Mouse (Mus musculus): ENCODE data around the gene Rnf157.
"Not testable (repeated sequence)": the region's sequence is repeated elsewhere in the genome, so short reads cannot be mapped to it uniquely, and the experiment has no call there.

The Rnf157 gene

DNA sequence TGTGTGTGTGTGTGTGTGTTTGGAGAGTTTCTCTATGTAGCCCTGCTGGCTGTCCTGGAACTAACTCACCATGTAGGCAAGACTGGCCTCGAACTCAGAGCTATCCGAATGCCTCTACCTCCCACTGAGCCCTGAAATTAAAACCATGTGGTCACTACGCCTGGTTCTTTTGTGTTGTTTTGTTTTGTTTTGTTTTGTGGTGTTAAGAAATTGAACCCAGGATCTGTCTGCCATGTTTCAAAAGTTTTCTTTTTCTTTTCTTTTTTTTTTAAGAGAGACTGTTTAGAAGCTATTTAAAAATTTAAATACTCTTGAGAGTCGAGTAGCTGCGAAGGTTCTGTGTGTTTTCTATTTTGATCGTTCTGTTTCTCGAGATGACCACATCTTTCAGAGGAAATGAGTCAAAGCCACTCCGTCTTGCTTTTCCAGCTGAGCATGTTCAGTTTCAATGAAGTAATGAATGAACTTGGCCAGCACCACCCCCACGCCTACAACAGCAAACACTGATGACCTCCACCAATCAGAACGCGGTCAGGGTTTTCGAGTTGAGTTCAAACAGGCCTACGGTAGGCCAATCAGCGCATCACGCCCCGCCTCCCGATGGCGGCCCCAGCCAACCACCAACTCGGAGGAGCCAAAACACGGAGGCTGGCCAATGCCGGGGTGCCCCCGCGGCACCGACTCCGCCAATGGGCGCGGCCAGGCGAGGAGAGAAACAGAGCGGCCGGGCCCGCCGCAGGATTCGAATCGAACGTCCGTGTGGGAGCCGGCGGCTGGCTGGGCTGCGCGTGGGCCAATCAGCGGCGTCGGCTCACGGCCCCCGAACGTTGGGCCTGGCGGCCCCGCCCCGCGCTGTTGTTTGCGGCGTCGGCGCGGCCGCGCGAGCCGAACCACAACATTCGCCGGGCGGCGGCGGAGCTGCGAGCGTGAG lies 20.8 kb upstream of the Rnf157 start, which contains the start of gene Ubald2:
Gene Ubald2 (plus strand): TSS at position 739 of the 931 bp plus-strand sequence.
- peak; percentile 100 for DNase-seq

DNA sequence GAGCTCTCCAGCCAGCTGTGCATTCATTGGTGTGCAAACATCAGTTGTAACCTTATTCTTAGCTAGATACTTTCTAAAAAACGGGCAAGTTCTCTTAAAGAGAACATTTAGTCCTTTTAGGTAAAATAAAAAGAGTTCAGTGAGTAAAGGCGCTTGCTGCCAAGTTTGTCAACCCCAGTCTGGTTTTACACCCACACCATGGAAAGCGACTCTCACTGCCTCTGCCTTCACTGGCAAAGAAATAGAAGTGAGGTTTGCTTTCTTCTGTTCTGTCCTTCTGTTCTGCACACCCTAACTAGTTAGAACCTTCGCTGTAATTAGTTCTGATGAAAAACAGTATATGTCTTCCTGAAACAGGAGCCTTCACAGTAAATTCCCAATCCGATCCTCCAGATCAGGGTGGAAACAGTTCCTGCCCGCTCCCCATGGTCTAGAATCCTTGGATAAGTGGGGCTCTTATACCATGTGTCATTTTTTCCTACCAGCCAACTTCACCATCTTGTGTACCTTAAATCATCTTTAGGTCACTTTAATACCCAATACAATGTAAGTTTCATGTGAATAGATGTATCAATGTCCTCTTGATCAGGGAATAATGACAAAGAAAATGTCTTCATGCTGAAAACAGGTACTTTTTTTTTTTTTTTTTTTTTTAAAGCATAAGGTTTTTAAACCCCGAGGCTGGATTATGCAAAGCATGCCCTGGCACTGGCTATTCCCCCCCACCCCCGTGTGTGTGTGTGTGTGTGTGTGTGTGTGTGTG lies 19.9 kb upstream of the Rnf157 start:
- DNase-seq = no peak

DNA sequence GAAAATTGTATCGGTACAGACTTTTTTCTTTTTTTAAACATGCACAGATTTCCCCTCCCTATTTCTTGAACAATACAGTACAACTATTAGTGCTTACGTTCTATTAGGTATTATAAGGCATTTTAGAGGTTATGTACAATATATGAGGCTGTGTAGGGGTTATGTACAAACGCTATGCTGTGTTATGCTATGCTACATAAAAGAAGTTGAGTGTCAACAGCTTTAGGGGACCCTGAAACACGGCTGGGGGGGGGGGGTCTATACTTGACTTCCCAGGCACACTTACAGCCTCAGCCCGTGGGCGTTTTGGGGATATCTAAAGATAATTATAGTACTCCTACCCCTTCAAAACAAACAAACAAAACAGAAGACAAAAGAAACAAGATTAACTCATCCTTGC lies 19.3 kb upstream of the Rnf157 start:
- DNase-seq = no peak

DNA sequence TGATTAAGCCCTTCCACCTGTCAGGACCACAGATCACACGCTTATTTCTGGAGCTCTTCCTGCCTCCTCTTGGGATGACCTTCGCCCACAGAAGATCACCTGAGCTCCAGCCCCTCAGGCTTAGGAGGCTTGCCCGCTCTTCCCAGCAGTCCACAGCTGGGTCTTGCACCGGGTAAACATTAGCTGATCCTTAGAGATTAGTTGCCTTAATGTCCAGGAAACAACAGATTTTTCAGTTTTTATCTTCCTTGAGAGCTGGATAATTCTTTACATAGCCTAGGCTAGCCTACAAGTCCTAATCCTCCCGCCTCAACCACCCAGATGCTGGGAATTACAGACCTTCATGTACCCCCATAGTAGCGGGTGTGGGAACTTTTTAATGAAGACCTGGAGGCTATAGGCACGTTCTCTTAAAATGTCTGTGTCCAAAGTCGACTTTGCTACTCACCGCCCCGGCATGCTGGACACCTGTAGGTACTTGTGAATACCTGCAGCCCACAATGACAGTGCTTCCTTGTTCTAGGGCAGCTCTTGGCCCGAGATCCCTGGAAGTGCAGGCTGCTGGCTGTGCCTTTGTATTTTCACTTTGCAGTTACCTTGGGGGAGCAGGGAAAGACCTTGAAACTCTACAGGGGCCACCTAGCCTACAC lies 18.7 kb upstream of the Rnf157 start:
- DNase-seq = no peak

DNA sequence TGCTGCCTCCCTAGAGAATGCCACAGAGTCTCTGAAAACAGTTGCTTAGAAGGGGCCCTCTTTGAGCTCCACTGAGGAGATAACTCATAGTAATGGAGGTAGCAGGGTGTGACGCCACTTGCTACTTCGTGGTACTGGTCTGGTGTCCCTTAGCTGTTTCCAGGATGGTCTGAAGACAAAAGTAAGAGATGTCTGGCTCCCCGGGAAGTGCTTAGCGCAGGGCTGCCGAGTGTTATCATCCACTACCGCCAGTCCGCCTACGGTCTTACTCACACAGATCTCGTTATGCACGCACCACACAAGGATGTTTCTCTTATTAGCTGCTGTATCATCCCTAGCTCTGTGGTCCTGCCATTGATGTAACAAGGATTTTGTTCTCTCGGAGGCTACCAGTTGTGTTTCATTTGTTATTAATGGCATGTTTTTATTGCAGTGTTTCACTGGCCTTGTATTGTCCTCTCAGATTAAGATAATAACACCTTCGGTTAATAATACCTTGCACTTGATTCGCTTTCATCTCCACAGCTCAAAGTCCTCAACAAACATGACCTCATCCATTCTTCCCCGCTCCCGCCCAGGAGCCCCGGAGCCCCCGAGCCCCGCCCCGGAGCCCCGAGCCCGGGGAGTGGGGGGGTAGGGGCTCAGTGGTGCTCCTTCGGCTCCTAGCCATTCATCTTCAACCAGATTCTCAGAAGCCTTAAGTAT lies 18.0 kb upstream of the Rnf157 start:
- DNase-seq = no peak

DNA sequence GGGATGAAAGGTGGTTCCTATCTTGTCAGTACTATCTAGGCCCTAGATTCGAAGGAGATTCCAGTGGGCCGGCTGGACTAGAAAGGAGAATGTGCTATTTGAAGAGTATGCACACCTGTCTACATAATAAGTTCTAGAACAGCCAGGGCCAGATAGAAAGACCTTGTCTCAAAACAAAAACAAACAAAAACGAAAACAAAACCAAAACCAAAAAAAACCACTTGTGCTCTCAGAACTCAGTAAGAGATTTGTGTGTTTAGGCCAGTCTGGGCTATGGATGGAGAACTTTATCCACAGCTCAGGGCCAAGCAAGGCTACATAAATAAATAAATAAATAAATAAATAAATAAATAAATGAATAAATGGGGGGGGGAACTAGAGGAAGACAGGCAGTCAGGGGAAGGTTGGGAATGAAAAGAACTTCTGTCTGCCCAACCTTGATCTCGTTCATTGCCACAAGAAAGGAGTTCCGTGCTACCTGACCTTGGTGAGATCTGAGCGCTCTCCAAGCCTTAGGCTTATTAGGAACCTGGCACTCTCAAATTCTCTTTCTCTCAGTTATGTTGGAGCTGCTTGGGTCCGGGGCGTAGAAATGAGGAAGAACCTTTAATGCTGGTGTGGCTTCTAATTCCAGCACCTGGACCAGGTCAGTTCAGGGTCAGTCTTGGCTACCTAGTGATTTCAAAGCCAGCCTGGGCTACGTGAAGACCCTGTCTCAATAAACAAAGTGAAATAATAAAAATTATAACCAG lies 17.2 kb upstream of the Rnf157 start:
- DNase-seq = no peak

DNA sequence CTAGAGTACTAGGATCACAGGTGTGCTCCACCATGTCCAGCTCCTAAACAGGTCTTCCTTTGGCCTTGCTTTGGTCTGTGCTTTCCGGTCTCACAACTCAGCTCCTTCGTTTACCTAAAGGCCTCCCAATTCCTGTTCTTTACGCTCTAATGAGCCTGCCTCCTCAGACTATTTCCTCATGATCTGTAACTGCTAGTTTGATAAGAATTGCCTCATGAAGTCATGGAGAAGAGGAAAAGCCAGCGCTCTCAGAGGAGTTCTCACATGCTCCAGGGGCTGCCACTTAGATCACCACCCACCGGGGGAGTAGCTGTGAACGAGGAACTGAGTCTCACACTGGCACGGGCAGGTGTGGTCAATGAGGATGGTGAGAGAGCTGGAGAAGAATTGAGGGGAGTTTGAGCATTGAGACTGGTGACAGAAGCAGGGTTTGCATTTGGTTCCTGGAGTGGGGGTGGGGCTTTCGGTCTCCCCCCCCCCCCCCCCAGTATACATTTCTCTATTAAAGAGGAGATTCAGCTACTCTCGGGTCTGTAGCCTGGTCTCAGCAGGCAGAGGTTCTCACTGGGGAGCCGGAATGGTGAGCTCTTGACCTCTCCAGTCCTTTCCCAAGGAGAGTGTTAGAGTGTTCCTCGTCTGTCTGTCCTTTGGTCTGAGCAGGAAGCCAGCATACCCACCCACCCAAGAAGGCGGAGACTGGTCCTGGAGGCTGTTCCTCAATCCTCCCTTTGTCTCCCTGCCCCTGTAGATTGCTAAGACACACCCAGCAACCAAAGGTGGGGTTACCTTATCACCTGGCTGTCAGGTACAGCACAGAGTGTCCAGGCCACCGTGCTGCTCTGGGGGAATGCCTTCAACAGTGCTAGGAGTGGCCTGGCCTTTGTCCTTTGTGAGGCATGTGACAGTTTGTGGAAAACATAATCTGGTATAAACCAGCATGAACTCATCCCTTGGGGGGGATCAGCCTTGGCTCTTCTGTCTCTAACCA lies 16.3 kb upstream of the Rnf157 start:
- DNase-seq = no peak

DNA sequence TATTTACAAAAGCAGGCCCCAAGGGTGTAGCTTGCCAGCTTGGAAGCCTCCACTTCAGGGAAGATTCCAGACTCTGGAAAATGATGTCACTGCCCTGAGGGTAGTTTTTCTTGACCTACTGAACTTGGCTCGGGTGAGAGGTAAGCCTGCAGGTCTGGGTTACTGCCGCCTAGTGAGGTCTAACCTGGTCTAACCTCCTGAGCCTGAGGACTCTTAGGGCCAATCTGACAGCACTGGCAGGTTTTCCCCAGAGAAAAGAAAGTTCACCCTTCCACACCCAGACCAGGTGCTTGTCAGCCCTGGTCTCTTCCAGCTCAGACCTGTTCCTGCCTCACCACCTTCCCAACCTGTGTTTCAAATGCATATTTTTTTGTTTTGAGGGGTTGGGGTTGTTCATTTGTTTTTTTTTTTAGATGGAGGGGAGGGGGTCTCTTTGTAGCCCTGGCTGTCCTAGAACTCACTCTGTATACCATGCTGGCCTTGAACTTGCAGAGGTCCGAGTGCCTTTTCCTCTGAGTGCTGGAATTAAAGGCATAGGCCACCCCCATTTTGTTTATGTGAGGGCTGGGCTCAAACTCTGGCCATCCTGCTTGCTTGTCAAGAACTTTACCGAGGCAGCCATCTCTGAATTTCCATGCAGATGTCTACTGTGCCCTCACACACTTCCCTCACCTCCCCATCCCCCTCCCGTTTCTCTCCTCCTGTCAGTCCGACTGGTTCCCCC lies 14.2 kb upstream of the Rnf157 start:
- no peak for DNase-seq

DNA sequence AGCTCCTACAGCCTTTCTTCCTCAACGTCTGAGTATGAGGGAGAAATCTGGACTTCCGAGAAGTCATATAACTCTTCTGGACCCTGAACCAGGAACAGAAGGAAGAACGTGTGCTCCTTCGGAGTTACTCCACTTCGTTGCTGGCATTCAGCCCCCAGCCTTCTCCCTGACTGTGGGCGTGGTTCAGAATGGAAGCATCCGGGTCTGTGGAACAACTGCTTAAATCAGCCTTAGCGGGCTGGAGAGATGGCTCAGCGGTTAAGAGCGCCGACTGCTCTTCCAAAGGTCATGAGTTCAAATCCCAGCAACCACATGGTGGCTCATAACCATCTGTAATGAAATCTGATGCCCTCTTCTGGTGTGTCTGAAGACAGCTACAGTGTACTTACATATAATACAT lies 13.5 kb upstream of the Rnf157 start:
- not testable (repeated sequence) for DNase-seq

DNA sequence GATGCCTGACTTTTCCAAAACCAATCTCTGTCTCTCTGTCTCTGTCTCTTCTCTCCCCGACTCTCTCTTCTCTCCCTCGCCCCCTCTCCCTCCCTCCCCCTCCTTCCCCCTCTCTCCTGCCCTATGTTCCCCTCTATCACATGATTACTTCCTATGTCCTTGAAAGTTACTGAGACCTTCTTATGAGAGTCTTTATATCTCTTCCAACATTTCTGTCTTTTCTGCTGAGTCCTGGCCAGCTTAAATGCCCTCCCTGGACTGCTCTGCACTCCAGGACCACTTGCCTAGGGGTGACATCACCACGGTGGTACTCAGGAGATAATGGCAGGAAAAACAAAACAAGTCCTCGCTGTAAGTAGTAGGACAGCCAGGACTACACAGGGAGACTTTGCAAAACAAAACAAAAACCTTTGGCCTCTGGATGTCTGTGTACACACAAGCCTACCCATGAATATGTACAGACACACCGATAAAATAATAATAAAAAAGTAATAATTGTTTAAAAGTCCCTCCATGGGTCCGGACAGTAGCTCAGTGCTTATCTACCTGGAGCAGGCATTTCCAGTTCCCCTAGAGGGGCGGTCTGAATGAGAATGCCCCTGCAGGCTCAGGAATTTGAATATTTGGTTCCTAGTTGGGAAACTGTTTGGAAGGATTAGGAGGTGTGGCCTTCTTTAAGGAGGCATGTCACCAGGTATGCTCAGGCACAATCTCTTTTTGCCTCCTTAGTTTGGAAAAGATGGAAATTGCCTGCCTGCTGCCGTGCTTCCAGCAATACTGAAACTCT lies 12.0 kb upstream of the Rnf157 start:
- DNase-seq = no peak

DNA sequence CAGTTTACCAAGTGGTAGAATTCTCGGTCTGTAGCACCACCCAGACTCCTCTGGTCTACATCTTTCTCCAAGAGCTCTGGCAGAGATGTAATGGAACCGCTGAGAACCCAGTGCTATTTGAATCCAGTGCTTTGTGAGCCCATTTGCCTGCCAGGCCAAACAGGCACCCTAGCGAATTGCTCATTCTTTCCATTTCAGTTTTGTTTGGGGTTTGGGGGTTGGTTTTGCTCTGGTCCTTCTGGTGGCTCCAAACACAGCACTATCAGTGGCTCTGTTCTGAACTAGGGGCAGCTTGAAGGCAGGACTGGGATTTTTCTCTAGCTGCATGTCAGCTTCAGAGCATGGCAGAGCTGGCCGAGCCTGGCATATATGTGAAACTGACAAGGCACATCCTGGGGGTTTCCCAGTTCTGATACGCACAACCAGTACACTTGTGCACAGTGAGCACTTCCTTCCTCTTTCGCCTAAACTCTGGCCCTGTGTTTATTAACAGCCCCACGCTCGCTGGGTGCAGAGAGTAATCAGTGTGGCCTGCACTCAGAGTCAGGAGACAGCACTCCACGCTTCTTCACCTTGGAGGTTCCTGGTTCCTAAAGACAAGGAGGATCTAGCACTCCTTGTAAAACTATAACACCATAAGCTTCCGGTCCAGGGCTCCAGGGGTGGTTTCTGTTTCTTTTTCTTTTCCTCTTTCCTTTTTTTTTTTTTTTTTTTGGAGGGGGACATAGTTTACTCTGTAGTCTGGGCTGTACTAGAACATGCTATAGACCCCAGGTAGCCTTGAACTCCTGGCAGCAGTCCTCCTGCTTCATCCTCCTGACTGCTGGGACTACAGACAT lies 11.2 kb upstream of the Rnf157 start:
- DNase-seq = no peak

DNA sequence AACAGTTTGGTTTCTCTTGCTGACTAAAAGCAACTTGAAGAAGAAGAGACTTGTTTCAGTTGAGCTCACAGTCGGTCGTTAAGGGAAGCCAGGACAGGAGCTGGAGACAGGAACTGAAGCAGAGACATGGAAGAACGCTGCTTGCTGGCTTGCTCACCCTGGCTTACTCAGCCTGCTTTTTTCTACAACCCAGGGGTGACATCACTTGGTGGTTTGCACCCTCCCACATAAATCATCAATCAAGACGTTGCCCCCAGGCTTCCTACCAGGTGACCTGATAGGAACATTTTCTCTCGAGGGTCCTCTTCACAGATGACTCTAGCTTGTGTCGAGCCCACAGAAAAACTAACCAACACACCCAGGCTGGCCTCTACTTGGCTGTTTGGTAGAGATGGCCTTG lies 10.4 kb upstream of the Rnf157 start:
- no peak for DNase-seq

DNA sequence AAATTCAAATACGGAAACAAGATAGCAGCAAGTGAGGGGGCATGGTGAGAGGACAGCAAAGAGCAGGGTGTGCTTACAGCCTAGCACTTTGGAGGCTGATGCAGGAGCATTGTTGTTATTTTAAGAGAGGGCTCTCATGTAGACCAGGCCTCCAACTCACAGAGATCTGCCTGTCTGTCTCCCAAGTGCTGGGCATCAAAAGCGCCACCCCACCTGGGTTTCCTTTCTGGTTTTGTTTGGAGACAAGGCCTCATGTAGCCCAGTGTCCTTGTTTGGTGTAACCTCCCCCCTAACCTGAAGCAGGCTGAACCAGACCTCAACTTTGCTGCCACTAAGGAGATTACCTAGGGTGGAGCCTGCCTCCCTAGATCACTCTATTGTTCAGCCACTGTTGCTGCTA lies 9.7 kb upstream of the Rnf157 start:
- no peak for DNase-seq

DNA sequence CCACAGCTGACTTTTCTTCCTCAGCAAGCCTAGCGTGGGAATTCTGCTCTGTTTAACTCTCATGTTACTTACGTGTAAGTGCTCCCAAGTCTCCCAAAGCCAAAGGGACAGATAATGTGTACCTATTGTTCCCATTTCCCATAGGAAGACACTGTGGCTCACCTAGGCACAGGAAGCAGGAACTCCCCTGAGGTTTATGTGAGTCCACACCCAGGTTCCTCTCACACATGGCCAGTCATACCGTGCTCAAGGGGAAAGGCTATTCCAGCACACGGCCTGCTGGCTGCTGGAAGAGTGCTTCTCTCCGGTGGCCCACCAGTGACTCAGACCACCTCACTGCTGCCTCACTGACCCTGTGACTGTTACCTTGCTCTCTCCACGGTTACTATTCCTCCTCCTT lies 8.3 kb upstream of the Rnf157 start:
- DNase-seq = no peak

DNA sequence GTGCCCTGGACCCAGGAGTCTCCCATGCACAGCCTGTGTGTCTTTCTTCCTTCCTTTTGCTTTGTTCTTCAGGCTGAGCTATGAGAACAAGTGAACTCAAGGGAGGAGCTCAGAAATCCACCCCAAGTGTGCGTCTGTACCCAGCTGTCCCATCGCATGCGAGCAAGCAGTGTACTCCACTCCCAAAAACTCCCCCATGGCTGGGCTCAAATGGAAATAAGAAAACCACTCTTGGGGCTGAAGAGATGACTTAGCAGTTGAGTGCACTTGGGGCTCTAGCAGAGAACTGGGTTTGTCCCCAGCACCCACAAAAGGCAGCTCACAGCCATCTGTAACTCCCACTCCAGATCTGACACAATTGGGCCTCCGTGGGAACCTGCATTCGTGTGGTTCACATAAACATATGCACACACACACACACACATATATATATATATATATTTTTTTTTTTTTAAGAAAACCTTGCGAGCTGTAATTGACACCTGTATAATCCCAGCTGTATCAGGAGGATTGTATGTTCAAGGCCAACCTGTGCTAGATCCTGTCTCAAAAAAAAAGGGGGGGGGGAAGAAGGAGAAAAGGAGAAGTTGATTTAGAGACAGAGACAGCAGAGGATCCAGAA lies 6.1 kb upstream of the Rnf157 start:
- no peak for DNase-seq

DNA sequence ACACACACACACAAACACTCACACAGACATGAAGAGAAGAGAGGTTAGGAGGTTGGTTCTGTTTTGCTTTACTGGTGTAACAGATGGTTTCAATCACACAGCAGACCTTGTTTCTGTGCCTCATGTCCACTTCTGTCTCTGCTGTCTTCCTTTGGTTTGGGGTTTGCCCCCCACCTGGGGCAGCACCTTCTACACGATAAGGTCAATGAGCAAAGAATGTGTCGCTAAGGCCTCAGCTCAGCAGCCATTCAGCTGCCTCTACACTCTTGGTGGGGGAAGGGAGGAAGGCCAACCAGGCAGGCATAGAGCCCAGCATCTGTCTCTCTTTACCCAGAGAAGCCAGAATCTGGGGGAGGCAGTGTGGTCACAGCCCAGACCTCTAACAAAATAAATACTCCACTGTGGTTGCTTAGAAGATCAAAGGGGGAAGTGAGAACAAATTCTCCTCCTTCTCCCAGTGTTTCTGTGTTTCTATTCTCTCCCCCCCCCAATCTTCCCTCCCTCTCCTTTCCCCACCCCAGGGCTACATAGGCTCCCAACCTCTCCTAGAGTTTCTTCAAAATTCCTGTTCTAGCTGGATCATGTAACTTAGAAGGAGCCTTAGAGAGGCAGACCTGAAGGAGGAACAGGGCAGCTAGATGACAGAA lies 5.5 kb upstream of the Rnf157 start:
- DNase-seq = no peak

DNA sequence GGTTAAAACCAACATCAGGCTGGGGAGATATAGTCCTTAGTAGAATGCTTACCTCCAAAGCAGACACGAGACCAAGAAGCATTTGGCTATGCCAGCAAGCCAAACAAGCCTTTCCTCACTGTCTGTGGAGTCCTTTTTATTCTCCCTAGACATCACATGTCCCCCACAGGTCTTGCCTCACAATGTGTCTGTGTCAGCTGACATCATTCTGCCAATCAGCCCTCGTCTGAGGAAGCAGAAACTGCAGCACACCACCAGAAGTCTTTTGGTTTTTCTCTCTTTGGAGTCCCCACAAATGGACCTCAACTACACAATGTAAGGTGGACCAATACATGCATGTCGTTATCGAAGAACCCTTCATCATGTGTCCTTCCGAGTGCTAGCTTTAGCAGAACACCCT lies 4.2 kb upstream of the Rnf157 start:
- DNase-seq = no peak
